Mouse (Mus musculus): ENCODE measurements around the gene Milr1.
"Not testable (repeated sequence)": the region's sequence is repeated elsewhere in the genome, so short reads cannot be mapped to it uniquely, and the experiment has no call there.

The Milr1 gene

GRCm38 (mm10) chr11:106778132-106778531, 27.1 kb downstream of the Milr1 start:
- no peak for DNase-seq

GRCm38 (mm10) chr11:106778589-106779387, 27.8 kb downstream of the Milr1 start:
- no peak for DNase-seq

- DNase-seq: peak; percentile 84 to 86
Observed at GRCm38 (mm10) chr11:106779388-106780088, 28.5 kb downstream of the Milr1 start, which contains the start of gene Polg2. Gene Polg2, minus strand, starts transcription at chr11:106779537.

GRCm38 (mm10) chr11:106780089-106780425, 29.0 kb downstream of the Milr1 start:
- no peak for DNase-seq

- no peak for DNase-seq
Observed at GRCm38 (mm10) chr11:106780590-106781220, 29.7 kb downstream of the Milr1 start.

- not testable (repeated sequence) for DNase-seq
Observed at GRCm38 (mm10) chr11:106782271-106782670, 31.2 kb downstream of the Milr1 start.

- DNase-seq: no peak
Observed at GRCm38 (mm10) chr11:106782841-106783764, 32.1 kb downstream of the Milr1 start.

- DNase-seq: no peak
Observed at GRCm38 (mm10) chr11:106784476-106784875, 33.5 kb downstream of the Milr1 start.

- no peak for DNase-seq
Observed at GRCm38 (mm10) chr11:106785043-106785442, 34.0 kb downstream of the Milr1 start.

GRCm38 (mm10) chr11:106787131-106788025, 36.4 kb downstream of the Milr1 start:
- peak; percentile 86 to 91 for DNase-seq

GRCm38 (mm10) chr11:106788026-106788774, 37.2 kb downstream of the Milr1 start:
- DNase-seq: peak; percentile 99 to 100

- peak; percentile 97 to 99 for DNase-seq
Observed at GRCm38 (mm10) chr11:106788775-106789459, 37.9 kb downstream of the Milr1 start, which contains the start of the genes Ddx5 and Cep95. Gene Ddx5, minus strand, starts transcription at chr11:106789185. Gene Cep95, plus strand, starts transcription at chr11:106789252.

GRCm38 (mm10) chr11:106789649-106790048, 38.6 kb downstream of the Milr1 start:
- peak in 1 of 2 experiments; percentile 35 for DNase-seq

- no peak for DNase-seq
Observed at GRCm38 (mm10) chr11:106793846-106794245, 42.8 kb downstream of the Milr1 start.

- DNase-seq: no peak
Observed at GRCm38 (mm10) chr11:106795679-106796078, 44.7 kb downstream of the Milr1 start.

GRCm38 (mm10) chr11:106802069-106802627, 51.1 kb downstream of the Milr1 start:
- peak in 1 of 2 experiments; percentile 37 for DNase-seq

- DNase-seq: not testable (repeated sequence)
Observed at GRCm38 (mm10) chr11:106807442-106807841, 56.4 kb downstream of the Milr1 start.

GRCm38 (mm10) chr11:106812410-106813136, 61.5 kb downstream of the Milr1 start:
- no peak for DNase-seq
